Mouse (Mus musculus) kidney, adult 9 months (tissue): ENCODE results near the gene Erg.

Experiments used
- DNase-seq: peaks from one replicate; pipeline ENCODE4 v3.0.0; 2022

Gene Erg

GRCm38 (mm10) chr16:95475041-95475440 is 111.4 kb downstream of the Erg start:
- no peak for DNase-seq

- no peak for DNase-seq
Observed at GRCm38 (mm10) chr16:95473946-95474345, 112.4 kb downstream of the Erg start.

GRCm38 (mm10) chr16:95472771-95473170 is 113.6 kb downstream of the Erg start:
- DNase-seq, result no peak

- DNase-seq, result no peak
Observed at GRCm38 (mm10) chr16:95469262-95470139, 116.9 kb downstream of the Erg start.

- no peak for DNase-seq
Observed at GRCm38 (mm10) chr16:95467893-95468292, 118.5 kb downstream of the Erg start.

DNA sequence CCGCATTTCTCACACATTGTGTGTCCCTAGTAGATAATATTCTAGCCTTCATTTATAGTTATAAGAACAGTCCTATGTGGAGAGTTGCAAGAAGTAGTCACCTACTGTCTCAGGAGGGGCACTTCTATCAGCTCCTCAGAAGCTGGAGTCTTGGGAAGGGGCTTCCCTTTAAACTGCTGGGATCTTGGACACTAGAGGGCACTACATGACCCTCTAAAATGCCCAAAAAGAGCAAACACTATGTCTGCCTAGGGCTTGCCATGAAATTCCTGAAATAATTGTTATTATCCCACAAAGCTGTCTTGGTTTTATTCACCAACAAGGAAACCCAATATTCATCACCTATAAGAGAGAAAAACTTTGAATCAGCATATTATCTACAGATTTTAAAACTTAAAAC is 119.8 kb downstream of the Erg start:
- no peak for DNase-seq

- no peak for DNase-seq
Observed at GRCm38 (mm10) chr16:95464609-95465008, 121.8 kb downstream of the Erg start.

DNA sequence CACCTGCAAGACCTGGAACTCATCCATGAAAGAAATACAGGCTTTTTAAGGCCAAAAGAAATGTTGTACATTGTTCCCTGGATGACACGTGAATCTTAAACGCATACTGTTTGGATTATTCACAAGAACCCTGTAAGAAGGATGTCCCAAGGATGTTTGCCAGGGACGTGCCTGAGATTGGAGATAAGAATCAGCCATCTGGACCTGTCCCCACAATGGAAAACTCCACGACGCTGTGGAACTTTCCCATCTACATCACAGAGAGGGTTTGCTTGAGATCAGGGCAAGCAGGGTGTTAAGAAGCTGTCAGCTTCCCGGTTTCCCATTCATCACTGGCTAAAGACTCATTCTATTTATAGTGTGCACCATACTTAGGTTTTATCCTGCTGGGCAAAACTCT is 122.6 kb downstream of the Erg start:
- DNase-seq, result peak; percentile 81

DNA sequence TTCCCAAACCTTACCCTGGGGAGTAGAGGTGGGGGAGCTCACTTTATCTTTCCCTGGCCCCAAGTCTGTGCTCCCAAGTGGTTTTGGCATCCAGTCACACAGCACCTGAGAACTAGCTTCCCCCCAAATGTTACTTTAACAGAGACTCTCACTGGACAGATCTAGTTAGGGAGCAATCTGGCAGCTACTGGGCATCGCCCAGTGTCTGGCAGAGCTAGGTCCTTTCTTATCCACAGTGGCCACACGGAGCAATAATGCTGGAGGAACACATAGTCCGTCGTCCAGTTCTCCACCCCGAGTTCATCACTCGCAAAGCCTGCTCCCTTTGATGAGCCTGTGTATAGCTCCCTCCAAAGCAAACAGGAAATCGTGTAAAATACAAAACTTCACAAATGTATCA is 124.5 kb downstream of the Erg start:
- DNase-seq, result no peak

DNA sequence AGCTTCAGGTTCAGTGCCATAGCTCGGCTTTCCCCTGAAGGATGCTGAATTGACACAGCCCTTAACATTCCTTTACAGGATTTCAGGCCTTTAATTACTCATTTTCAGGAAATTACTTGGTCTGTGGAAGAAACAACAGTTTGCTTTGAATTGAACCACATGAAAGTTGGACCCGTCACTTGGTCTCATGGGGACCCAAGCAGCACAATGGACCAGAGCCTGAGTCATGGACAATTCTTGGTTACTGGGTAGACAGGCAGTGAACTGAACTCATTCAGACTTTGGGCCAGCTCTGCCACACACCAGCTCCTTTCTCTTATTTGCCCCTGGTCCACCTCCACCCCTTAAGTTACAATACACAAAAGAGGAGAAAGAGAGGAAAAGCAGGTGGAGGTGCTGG is 126.1 kb downstream of the Erg start:
- DNase-seq, result no peak

DNA sequence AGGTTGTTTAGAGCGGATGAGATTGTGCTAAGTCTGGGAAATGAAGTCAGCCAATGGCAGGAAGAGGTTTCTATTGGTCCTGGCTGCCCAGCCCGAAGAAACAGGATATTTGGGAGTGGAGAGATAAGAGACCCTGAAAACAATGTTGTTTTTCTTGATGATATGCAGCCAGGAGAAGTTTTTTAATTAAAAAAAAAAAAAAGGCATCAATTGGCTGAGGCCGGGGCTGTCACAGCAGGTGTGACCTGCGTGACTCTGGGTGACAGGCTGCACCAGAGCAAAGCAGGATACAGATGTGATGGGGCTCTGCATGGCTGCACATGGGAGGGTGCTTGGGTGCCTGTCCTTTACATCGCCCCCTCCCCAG is 127.1 kb downstream of the Erg start:
- peak; percentile 49 for DNase-seq

DNA sequence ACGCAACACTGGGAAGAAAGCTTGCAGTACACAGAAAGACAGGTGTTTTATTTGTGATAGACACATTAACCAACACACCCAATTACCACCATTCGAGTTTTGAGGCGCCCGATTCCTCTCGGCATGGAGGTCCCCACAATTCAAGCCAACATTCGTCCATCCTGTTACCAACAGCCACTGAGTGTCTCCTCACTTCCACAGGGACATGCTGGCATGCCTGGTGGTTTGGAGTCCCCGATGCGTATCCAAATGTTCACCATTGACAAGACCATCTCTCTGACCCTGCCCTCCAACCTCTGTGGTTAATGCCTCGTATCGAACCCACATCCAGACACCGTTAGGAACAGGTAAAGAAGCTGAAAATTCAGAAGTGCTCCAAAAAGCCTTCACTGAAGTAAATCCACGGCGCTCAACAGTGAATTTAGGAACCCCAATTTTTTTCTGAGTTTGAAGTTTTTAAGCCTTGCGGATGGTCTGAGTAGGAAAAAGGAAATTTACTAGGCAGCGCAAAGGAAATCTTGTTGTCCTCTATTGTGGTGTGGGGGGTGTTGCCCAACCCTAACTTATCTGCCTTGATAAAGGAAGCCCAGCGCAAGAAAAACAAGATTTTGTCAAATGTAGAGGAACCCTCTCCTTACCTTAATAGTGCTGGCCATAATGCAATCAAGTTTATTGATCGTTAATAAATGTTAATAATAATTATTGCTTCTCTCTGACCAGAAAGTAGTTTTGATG is 127.6 kb downstream of the Erg start:
- DNase-seq, result peak; percentile 43

- DNase-seq, result no peak
Observed at GRCm38 (mm10) chr16:95457006-95457405, 129.4 kb downstream of the Erg start.

DNA sequence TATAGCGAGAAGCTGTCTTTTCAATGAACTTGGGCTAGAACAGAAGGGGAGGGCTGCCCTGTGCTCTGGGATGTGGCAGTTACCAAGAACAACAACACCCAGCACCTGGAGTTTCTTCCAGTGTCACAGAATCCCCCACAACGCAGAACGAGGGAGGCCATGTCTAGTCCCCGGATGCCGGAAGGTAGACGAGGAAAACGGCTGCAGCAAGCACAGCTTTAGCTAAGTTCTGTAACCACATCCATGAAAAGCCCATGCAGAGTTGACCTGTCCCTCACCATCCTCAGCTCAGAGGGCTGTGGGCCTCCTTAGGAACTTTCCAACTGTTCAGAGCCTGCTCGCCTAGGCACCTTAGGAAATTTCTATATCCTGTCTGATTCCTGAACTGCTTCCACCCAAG is 130.5 kb downstream of the Erg start:
- no peak for DNase-seq

GRCm38 (mm10) chr16:95455461-95455860 is 130.9 kb downstream of the Erg start:
- DNase-seq, result no peak

GRCm38 (mm10) chr16:95452411-95452810 is 134.0 kb downstream of the Erg start:
- no peak for DNase-seq

DNA sequence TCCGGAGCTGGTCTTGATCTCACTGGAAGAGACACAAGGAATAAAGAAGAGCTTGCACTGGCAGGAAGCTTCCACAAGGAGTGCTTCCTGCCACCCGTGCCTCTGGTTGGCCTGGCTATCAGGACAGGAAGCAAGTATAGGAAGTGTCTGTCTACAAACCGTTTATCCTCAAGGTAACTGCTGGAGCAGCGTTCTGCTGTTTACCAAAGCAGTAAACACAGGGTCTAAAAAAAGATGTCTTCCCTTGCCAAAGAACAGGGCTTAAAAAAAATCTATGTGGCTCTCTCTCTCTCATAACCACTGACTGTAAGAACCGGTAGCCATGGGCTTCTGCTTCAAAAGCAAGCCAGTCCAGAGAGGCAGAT is 137.1 kb downstream of the Erg start:
- peak; percentile 56 for DNase-seq

- peak; percentile 38 for DNase-seq
Observed at GRCm38 (mm10) chr16:95448643-95449360, 137.6 kb downstream of the Erg start.

- no peak for DNase-seq
Observed at GRCm38 (mm10) chr16:95447896-95448295, 138.5 kb downstream of the Erg start.

- DNase-seq, result no peak
Observed at GRCm38 (mm10) chr16:95446368-95446767, 140.0 kb downstream of the Erg start.

DNA sequence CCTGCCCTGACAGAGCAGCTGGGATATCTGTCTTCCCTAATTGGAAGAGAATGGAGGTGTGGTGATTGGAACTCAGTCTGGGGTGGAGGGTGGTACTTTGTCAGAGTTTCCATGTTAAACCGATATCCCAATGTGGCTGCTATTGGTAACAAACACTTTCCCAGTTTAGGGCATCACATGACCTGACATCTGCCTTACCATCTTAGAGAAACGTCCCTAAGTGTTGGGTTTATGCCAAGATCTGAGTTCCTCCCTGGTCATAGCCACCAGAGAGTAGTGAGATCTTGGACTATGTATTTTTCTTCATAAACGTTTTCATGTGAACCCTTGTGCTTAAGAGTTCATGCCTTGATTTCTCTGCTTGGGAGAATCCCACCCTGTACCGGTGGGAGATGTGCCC is 144.4 kb downstream of the Erg start:
- no peak for DNase-seq

- DNase-seq, result no peak
Observed at GRCm38 (mm10) chr16:95441179-95441578, 145.2 kb downstream of the Erg start.

DNA sequence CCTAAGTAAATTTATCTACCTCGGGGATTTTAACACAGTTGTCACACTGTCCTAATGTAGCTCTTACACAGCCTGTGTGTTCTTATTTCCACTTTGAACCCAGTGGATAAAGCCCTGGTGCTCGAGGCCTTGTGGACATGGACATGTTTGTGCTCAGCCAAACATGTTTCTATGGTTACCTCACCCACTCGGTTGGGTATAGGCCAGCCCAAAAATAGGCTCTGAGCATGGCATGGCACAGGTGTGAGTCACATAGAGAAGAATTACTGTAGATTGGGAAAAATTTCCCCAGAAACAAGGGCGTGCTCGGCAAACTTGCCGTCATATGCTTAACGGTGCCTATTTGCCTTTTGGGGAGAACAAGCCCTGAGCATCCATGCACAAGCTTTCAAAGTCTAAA is 146.1 kb downstream of the Erg start:
- DNase-seq, result no peak

GRCm38 (mm10) chr16:95439794-95440193 is 146.6 kb downstream of the Erg start:
- no peak for DNase-seq
